Mouse (Mus musculus) forebrain, postnatal 0 days (tissue): Measurements from ENCODE around the gene Flnb. TPM values are rescaled to one million over a fixed set of nuclear protein-coding genes. Genes with fewer than 3 reads are reported as not detected.

Experiments
- ATAC-seq: fragments of 200-750 bp; cut with Nextera tagmentation; 2 replicates; pipeline ENCODE4 v1.8.0; 2017; ENCODE audit warnings: mild to moderate bottlenecking, moderate library complexity
- DNase-seq: peaks from one replicate; pipeline ENCODE4 v3.0.0-alpha.2; 2015
- H3K27ac ChIP-seq: fragments of 300-500 bp; sonication (generic); 2 replicates; pipeline ENCODE4 v1.5.1; 2014; ENCODE audit warnings: low read depth, mild to moderate bottlenecking, antibody characterized with exemption, low read length, moderate library complexity, mixed read lengths
- H3K27me3 ChIP-seq: fragments of 300-500 bp; sonication (generic); 2 replicates; pipeline ENCODE4 v1.6.1; 2014; ENCODE audit warnings: mild to moderate bottlenecking, low read length, mixed read lengths; ENCODE audit not compliant: insufficient read depth
- H3K36me3 ChIP-seq: fragments of 300-500 bp; sonication (generic); 2 replicates; pipeline ENCODE4 v1.6.1; 2014; ENCODE audit warnings: mild to moderate bottlenecking, moderate library complexity; ENCODE audit not compliant: insufficient read depth
- H3K4me1 ChIP-seq: fragments of 300-500 bp; sonication (generic); 2 replicates; pipeline ENCODE4 v1.6.1; 2014; ENCODE audit warnings: antibody characterized with exemption; ENCODE audit not compliant: insufficient read depth
- H3K4me2 ChIP-seq: fragments of 300-500 bp; sonication (generic); 2 replicates; pipeline ENCODE4 v1.6.1; 2014; ENCODE audit warnings: low read depth, mild to moderate bottlenecking, moderate library complexity
- H3K4me3 ChIP-seq: fragments of 300-500 bp; sonication (generic); 2 replicates; pipeline ENCODE4 v1.5.1; 2014; ENCODE audit warnings: low read depth, low read length, mixed read lengths
- H3K9ac ChIP-seq: fragments of 300-500 bp; sonication (generic); 2 replicates; pipeline ENCODE4 v1.6.1; 2014; ENCODE audit warnings: mild to moderate bottlenecking
- H3K9me3 ChIP-seq: fragments of 300-500 bp; sonication (generic); 2 replicates; pipeline ENCODE4 v1.6.1; 2016; ENCODE audit warnings: low read length
- CTCF ChIP-seq: sonication (generic); IDR thresholded peaks from 2 replicates; pipeline ENCODE4 v1.5.1; 2016; ENCODE audit warnings: antibody characterized with exemption, control low read depth, low read depth
- WGBS: fragments of 180-500 bp; shearing (Covaris S2); extraction: QIAGEN DNeasy Blood & Tissue Kit; methylation state at CpG from one replicate; pipeline ENCODE4 v1.1.7; 2014; 5-methylcytosine and 5-hydroxymethylcytosine counted together
- polyA plus RNA-seq: library from polyadenylated mRNA; unstranded; fragments of >200 nt; fragmentation: Nextera tagmentation; extraction: Ambion mirVana; gene quantifications from 2 replicates; pipeline ENCODE4 v1.2.1, GENCODE M21; 2015
- total RNA-seq: library from RNA; depleted of rRNA; stranded (reverse); fragments of >200 nt; gene quantifications from 2 replicates; pipeline ENCODE4 v1.2.3, GENCODE M21; 2014

The Flnb gene
- total and polyA plus RNA-seq, 2 experiments from 2014 or later = 2.3 to 22.5 TPM

DNA sequence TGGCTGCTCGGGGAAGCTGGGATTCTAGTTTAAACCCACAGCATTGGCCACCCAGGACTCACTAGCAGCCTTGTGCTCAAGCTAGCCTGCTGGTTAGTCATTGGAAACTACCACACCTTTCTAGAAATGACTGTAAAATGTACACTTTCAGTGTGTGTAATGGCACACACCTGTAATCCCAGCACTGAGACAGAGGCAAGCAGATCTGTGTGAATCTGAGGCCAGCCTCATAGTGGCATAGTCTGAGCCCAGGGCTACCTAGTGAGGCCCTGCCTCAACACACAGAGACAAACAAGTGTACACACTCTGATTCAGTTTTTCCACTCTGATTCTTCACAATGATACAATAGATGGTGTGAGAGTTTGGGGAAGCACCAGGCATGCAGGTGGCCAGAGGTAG lies 171.6 kb downstream of the Flnb start:
- WGBS = 68% methylated on average over 1 of the region's 1 CpGs
- Histone ChIP-seq H3K9me3 (no peaks in the 10 kb centered on the region), H3K4me2 (no peak overlapping the region), H3K4me3 (no peak overlapping the region), H3K27me3 (no peaks in the 10 kb centered on the region), H3K27ac (no peak overlapping the region), H3K36me3 (no peaks in the 10 kb centered on the region), H3K4me1 (no peaks in the 10 kb centered on the region), H3K9ac (no peak overlapping the region)
- DNase-seq (no peak), ATAC-seq (no peak)
- no peak for TF ChIP-seq CTCF

- Histone ChIP-seq H3K4me3 (no peak overlapping the region), H3K9ac (no peak overlapping the region), H3K27me3 (no peaks in the 10 kb centered on the region), H3K36me3 (no peaks in the 10 kb centered on the region), H3K9me3 (no peaks in the 10 kb centered on the region), H3K27ac (no peak overlapping the region), H3K4me2 (no peak overlapping the region), H3K4me1 (no peaks in the 10 kb centered on the region)
- 79% methylated on average over 3 of the region's 3 CpGs for WGBS
- TF ChIP-seq CTCF = no peak
- ATAC-seq (no peak), DNase-seq (no peak)
Observed at GRCm38 (mm10) chr14:7989961-7990360, 172.2 kb downstream of the Flnb start.

DNA sequence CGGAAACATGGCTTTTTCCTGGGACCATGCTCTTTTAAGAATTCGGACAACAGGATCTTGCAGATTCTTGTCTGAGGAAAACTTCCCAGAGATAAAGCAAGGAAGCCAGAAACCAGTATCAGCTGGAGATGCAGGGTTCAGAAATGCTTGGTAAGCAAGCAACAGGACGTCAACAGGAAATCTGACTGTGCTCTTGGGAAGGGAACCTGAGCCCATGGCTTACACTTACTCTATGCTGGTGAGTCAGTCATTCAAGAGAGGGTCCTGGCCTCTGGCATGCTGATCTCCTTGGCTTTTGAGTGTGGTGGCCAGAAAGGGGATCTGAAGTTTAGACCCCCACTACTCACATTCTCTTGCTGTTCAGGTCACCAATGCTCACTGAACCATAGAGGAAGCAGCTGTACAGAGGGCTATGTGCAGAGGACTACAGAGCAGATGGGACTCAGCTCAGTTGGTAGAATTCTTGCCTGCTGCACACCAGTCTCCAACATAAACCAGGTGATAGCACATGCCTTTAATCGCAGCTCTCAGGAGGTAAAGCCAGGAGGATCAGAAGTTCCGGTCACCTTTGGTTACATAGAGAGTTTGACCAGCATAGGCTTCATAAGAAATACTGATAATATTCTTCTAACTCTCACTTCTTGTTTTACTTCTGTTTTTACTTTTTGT lies 173.5 kb downstream of the Flnb start:
- H3K9ac ChIP-seq = no peak overlapping the region
- H3K4me3 ChIP-seq = no peak overlapping the region
- no peak for TF ChIP-seq CTCF
- 93% methylated on average over 5 of the region's 5 CpGs for WGBS
- ATAC-seq (no peak), DNase-seq (no peak)
- H3K9me3 ChIP-seq = no peaks in the 10 kb centered on the region
- H3K36me3 ChIP-seq = no peaks in the 10 kb centered on the region
- H3K4me2 ChIP-seq = no peak overlapping the region
- no peaks in the 10 kb centered on the region for H3K27me3 ChIP-seq
- H3K27ac ChIP-seq = no peak overlapping the region
- no peaks in the 10 kb centered on the region for H3K4me1 ChIP-seq

- WGBS = 74% methylated on average over 6 of the region's 6 CpGs
- DNase-seq = no peak
- H3K9ac ChIP-seq = no peak overlapping the region
- ATAC-seq = no peak
- H3K27ac ChIP-seq = no peak overlapping the region
- H3K27me3 ChIP-seq = no peaks in the 10 kb centered on the region
- H3K36me3 ChIP-seq = no peaks in the 10 kb centered on the region
- no peak for TF ChIP-seq CTCF
- H3K4me3 ChIP-seq = no peak overlapping the region
- H3K4me2 ChIP-seq = no peak overlapping the region
- H3K4me1 ChIP-seq = no peaks in the 10 kb centered on the region
- no peaks in the 10 kb centered on the region for H3K9me3 ChIP-seq
Observed at GRCm38 (mm10) chr14:7992158-7992557, 174.4 kb downstream of the Flnb start.

DNA sequence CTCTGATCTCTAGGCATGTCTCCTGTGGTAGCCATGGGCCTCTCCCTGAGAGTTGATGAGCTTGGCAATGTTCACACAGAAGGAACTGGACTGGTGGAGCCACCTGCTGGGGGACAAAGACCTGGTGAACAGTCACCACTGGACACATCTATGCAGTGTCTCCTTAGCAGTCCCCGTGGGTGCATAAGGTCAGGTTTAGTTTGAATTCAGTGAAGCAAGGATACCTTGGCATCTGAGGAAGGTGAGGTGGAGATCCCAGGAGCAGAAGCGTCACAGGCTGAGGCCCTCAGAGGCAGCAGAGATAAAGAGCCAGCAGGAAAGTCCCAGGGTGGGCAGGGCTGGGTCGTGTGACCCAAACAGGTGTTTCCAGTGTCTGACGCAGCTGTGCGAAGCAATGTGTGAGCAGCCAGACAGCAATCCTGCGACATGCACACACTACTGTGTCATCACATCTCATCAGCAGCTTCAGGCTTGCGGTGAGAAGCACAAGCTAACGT lies 176.6 kb downstream of the Flnb start, which contains the start of gene Dnase1l3:
Gene Dnase1l3 (minus strand): TSS at position 303 of the 497 bp plus-strand sequence.
- TF ChIP-seq CTCF = peak; percentile 39
- H3K9ac ChIP-seq = no peak within 1 kb of the TSS
- no peak within 1 kb of the TSS for H3K27ac ChIP-seq
- no peaks in the 10 kb centered on the region for H3K36me3 ChIP-seq
- H3K9me3 ChIP-seq = no peaks in the 10 kb centered on the region
- no peak within 1 kb of the TSS for H3K4me2 ChIP-seq
- WGBS = 78% methylated on average over 8 of the region's 8 CpGs
- no peak for ATAC-seq
- DNase-seq = no peak
- 0 out of 2 replicates have a peak, but pooled peaks cover 2% of the 10 kb centered on the region for H3K4me1 ChIP-seq
- no peak within 1 kb of the TSS for H3K4me3 ChIP-seq
- H3K27me3 ChIP-seq = no peaks in the 10 kb centered on the region

- no peaks in the 10 kb centered on the region for H3K9me3 ChIP-seq
- peak overlapping the region; percentile 26; the same call in 1 of the 2 replicates for H3K4me2 ChIP-seq
- H3K36me3 ChIP-seq = no peaks in the 10 kb centered on the region
- H3K27me3 ChIP-seq = no peaks in the 10 kb centered on the region
- H3K4me3 ChIP-seq = 0 out of 2 replicates have a peak overlapping the region, but pooled peaks have one; percentile 11
- H3K27ac ChIP-seq = no peak overlapping the region
- TF ChIP-seq CTCF = peak; percentile 77
- WGBS = 1% methylated on average over 15 of the region's 15 CpGs
- ATAC-seq (peak; percentile 80), DNase-seq (peak; percentile 89)
- H3K4me1 ChIP-seq = 0 out of 2 replicates have a peak, but pooled peaks cover 8% of the 10 kb centered on the region
- H3K9ac ChIP-seq = no peak overlapping the region
Observed at GRCm38 (mm10) chr14:7997255-7997696, 179.5 kb downstream of the Flnb start.

- WGBS = 84% methylated on average over 3 of the region's 3 CpGs
- ATAC-seq (no peak), DNase-seq (no peak)
- Histone ChIP-seq H3K4me1 (peaks cover 16% of the 10 kb centered on the region), H3K4me3 (no peak overlapping the region), H3K36me3 (no peaks in the 10 kb centered on the region), H3K9ac (no peak overlapping the region), H3K4me2 (no peak overlapping the region), H3K27me3 (no peaks in the 10 kb centered on the region), H3K27ac (no peak overlapping the region), H3K9me3 (no peaks in the 10 kb centered on the region)
- no peak for TF ChIP-seq CTCF
Observed at GRCm38 (mm10) chr14:7999030-7999429, 181.3 kb downstream of the Flnb start.
